Mouse (Mus musculus): ENCODE data around the gene Ap1m2.

DNA sequence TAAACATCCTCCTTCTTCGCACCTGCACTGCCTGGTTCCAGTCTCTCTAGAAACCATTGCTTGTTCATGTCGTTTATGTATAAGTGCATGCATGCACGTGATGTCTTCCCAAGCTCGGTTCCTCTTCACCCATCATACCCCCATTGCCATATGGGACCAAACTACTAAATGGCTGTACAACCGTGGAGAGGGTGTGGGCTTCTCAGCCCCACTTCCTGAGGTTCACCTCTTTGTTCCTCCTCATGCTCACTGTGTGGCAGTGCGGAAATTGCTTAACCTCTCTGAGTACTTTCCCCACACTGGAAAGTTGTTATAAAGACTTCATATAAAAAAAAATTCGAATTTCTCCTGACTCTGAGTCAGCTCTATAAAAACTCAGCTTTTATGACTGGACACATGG is 4.6 kb upstream of the Ap1m2 start:
- TF ChIP-seq POLR2AphosphoS2 (IDR thresholded peaks at IDR 0.05; ENCODE audit: low read length) (no peak), MYC (IDR thresholded peaks at IDR 0.05; ENCODE audit: low read depth, low read length) (no peak), MAZ (IDR thresholded peaks at IDR 0.05; ENCODE audit: low read depth, low read length) (no peak), POLR2A (IDR thresholded peaks at IDR 0.05; ENCODE audit: control insufficient read depth in 1 of 2, insufficient read depth in 1 of 2, low read depth in 1 of 2, low read length in 2 of 2, poor library complexity in 1 of 2) (no peak)
